Mouse (Mus musculus): ENCODE data around the gene Gm28051. TPM values are rescaled to one million over a fixed set of nuclear protein-coding genes. Genes with fewer than 3 reads are reported as not detected.

The Gm28051 gene
- not detected in 2 replicates for total RNA-seq (2015)
- not detected in 2 replicates for total RNA-seq (2017)

GRCm38 (mm10) chr12:102757689-102758402, at the start of gene Gm28051, which contains the start of the genes Gon7 and Ubr7:
Gene Gm28051 (minus strand): TSS chr12:102757765.
Gene Gon7 (minus strand): TSS chr12:102757803.
Gene Ubr7 (plus strand): TSS chr12:102757967.
- ATAC-seq (ENCODE audit: poor library complexity, severe bottlenecking): peak; percentile 96

GRCm38 (mm10) chr12:102799528-102799927, 42.0 kb upstream of the Gm28051 start:
- ATAC-seq (ENCODE audit: poor library complexity, severe bottlenecking): peak; percentile 38; the same call in 1 of the 2 replicates

GRCm38 (mm10) chr12:102787927-102788326, 30.4 kb upstream of the Gm28051 start:
- no peak for ATAC-seq (ENCODE audit: poor library complexity, severe bottlenecking)

GRCm38 (mm10) chr12:102785593-102785985, 28.0 kb upstream of the Gm28051 start:
- peak; percentile 9 for ATAC-seq (ENCODE audit: poor library complexity, severe bottlenecking)

GRCm38 (mm10) chr12:102784899-102785592, 27.5 kb upstream of the Gm28051 start:
- peak; percentile 93 for ATAC-seq (ENCODE audit: poor library complexity, severe bottlenecking)

- ATAC-seq (ENCODE audit: poor library complexity, severe bottlenecking): no peak
Measured at GRCm38 (mm10) chr12:102782841-102783240, 25.3 kb upstream of the Gm28051 start.

- peak; percentile 27; the same call in 1 of the 2 replicates for ATAC-seq (ENCODE audit: poor library complexity, severe bottlenecking)
Measured at GRCm38 (mm10) chr12:102779452-102779851, 21.9 kb upstream of the Gm28051 start.

GRCm38 (mm10) chr12:102778151-102778550, 20.6 kb upstream of the Gm28051 start:
- ATAC-seq (ENCODE audit: poor library complexity, severe bottlenecking): no peak

- ATAC-seq (ENCODE audit: poor library complexity, severe bottlenecking): no peak
Measured at GRCm38 (mm10) chr12:102776035-102776434, 18.5 kb upstream of the Gm28051 start.

- ATAC-seq (ENCODE audit: poor library complexity, severe bottlenecking): no peak
Measured at GRCm38 (mm10) chr12:102772676-102773075, 15.1 kb upstream of the Gm28051 start.

- ATAC-seq (ENCODE audit: poor library complexity, severe bottlenecking): no peak
Measured at GRCm38 (mm10) chr12:102771601-102772000, 14.0 kb upstream of the Gm28051 start.

GRCm38 (mm10) chr12:102769000-102769399, 11.4 kb upstream of the Gm28051 start:
- no peak; the same call in 1 of the 2 replicates for ATAC-seq (ENCODE audit: poor library complexity, severe bottlenecking)

- no peak for ATAC-seq (ENCODE audit: poor library complexity, severe bottlenecking)
Measured at GRCm38 (mm10) chr12:102763696-102764095, 6.1 kb upstream of the Gm28051 start.

GRCm38 (mm10) chr12:102761668-102762067, 4.1 kb upstream of the Gm28051 start:
- ATAC-seq (ENCODE audit: poor library complexity, severe bottlenecking): no peak

- ATAC-seq (ENCODE audit: poor library complexity, severe bottlenecking): no peak
Measured at GRCm38 (mm10) chr12:102758936-102759335, 1.4 kb upstream of the Gm28051 start.

GRCm38 (mm10) chr12:102758403-102758756, 815 bp upstream of the Gm28051 start, which contains the start of gene Gm20604:
Gene Gm20604 (minus strand): TSS chr12:102758672.
- no peak for ATAC-seq (ENCODE audit: poor library complexity, severe bottlenecking)

GRCm38 (mm10) chr12:102757055-102757688, 393 bp downstream of the Gm28051 start:
- ATAC-seq (ENCODE audit: poor library complexity, severe bottlenecking): peak; percentile 67

GRCm38 (mm10) chr12:102756304-102756703, 1.3 kb downstream of the Gm28051 start:
- ATAC-seq (ENCODE audit: poor library complexity, severe bottlenecking): no peak

GRCm38 (mm10) chr12:102748256-102748655, 9.3 kb downstream of the Gm28051 start:
- peak; percentile 23; the same call in 1 of the 2 replicates for ATAC-seq (ENCODE audit: poor library complexity, severe bottlenecking)

GRCm38 (mm10) chr12:102744839-102745238, 12.7 kb downstream of the Gm28051 start:
- peak; percentile 71 for ATAC-seq (ENCODE audit: poor library complexity, severe bottlenecking)
